Mouse (Mus musculus) layer of hippocampus, adult 6 months (tissue): ENCODE measurements around the gene Krtap4-13. TPM values are rescaled to one million over a fixed set of nuclear protein-coding genes. Genes with fewer than 3 reads are reported as not detected.

ENCODE experiments used
- long read RNA-seq, 2 experiments: library from polyadenylated mRNA; unstranded; transcript quantifications; one replicate each; pipeline ENCODE4 v2.0.0; 2019 to 2020
- polyA plus RNA-seq: library from polyadenylated mRNA; unstranded; fragments of <200 nt; fragmentation: Nextera tagmentation; gene quantifications from 2 replicates; pipeline ENCODE4 v1.2.3, GENCODE M21; 2021

Gene Krtap4-13
- not detected in 2 replicates for polyA plus RNA-seq
- long read RNA-seq, experiment 1: 0 reads
- long read RNA-seq, experiment 2: 0 reads

DNA sequence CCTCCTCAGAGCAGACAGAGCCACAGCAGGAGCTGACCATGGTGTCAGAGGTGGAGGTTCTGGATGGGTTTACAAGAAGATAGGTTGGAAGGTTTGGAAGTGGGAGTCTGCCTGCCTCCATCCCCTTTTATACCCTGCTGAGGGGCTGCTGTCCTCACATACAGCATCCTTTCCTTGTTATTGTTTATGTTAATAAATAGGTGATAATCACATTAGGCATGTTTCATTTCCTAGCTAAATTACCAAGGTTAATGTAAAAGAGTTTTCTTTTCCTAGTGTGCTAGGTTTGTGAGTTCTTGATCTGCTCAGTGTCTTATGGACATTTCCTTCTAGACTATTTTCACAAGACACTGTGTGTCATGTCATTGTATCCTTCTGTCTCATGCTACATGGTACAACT is at the start of gene Krtap4-13:
TSS of gene Krtap4-13 (minus strand) at position 101 of the 400 bp plus-strand sequence.

DNA sequence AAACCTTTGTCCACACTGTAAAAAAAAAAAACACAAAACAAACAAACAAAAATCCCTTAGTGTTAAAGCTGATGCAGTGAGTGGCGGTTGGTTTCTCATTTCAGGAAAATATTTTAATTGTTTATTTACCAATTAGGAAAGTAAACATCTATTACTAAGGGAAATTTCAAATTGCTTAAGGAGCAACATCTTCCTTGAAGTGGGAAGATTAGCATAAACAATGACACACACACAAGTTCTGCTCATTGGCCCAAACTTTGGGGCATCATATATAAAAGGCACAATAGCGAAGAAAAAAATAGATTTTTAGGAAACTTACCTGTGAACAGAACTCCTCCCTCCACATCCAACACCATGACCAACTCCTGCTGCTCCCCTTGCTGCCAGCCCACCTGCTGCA is 47.9 kb upstream of the Krtap4-13 start, which contains the start of gene Gm11568:
TSS of gene Gm11568 (plus strand) at position 301 of the 400 bp plus-strand sequence.

DNA sequence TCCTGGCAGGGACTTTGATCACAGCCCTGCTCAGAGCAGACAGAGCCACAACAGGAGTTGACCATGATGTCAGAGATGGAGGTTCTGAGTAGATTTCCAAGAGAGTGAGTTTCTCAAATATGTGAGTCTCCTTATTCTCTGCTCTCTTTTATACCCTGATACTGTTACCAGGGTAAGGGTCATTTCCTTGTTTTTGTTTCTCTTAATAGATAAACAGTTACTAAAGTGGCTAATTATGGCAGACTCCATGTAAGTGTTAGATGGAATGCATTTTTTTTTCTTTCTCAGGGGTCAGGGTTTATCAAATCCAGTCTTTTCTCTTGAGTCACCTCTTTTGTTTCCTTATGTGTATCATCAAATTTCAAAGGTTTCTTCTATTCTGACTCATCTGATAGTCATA is 41.8 kb upstream of the Krtap4-13 start, which contains the start of gene Krtap4-16:
TSS of gene Krtap4-16 (minus strand) at position 101 of the 400 bp plus-strand sequence.

DNA sequence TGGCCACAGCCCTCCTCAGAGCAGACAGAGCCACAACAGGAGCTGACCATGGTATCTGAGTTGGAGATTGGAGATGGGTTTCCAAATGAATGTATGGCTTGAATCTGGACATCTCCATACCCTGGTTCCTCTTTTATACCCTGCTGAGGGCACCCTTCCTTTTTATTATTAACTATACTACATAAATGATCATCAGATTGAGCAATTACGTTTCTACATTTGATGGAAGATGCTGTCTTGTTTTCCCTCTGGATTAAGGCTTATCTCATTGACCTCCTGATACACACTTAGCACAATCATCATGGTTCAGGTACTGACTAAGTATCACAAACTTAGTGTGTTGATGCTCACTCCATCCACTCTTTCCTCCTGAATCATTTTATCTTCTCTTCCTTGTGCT is 28.3 kb upstream of the Krtap4-13 start, which contains the start of gene 2300003K06Rik:
TSS of gene 2300003K06Rik (minus strand) at position 101 of the 400 bp plus-strand sequence.

DNA sequence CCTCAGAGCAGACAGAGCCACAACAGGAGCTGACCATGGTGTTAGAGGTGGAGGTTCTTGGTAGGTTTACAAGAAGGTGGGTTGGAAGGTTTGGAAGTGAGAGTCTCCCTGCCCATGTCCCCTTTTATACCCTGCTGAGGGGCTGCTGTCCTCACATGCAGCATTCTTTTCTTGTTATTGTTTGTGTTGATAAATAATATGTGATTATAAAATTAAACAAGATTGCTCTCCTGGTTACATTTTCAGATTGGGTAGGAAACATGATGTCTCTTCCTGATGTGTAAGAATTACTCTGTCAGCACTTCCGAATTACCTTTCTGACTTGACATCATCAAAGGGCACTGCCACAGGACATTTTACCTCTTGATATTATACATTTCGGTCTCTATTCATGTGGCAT is 5.9 kb upstream of the Krtap4-13 start, which contains the start of gene Gm11564:
TSS of gene Gm11564 (minus strand) at position 101 of the 400 bp plus-strand sequence.

DNA sequence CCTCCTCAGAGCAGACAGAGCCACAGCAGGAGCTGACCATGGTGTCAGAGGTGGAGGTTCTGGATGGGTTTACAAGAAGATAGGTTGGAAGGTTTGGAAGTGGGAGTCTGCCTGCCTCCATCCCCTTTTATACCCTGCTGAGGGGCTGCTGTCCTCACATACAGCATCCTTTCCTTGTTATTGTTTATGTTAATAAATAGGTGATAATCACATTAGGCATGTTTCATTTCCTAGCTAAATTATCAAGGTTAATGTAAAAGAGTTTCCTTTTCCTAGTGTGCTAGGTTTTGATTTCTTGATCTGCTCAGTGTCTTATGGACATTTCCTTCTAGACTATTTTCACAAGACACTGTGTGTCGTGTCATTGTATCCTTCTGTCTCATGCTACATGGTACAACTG is 5.3 kb downstream of the Krtap4-13 start, which contains the start of gene Gm11554:
TSS of gene Gm11554 (minus strand) at position 101 of the 400 bp plus-strand sequence.

DNA sequence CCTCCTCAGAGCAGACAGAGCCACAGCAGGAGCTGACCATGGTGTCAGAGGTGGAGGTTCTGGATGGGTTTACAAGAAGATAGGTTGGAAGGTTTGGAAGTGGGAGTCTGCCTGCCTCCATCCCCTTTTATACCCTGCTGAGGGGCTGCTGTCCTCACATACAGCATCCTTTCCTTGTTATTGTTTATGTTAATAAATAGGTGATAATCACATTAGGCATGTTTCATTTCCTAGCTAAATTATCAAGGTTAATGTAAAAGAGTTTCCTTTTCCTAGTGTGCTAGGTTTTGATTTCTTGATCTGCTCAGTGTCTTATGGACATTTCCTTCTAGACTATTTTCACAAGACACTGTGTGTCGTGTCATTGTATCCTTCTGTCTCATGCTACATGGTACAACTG is 10.9 kb downstream of the Krtap4-13 start, which contains the start of gene Gm11569:
TSS of gene Gm11569 (minus strand) at position 101 of the 400 bp plus-strand sequence.

DNA sequence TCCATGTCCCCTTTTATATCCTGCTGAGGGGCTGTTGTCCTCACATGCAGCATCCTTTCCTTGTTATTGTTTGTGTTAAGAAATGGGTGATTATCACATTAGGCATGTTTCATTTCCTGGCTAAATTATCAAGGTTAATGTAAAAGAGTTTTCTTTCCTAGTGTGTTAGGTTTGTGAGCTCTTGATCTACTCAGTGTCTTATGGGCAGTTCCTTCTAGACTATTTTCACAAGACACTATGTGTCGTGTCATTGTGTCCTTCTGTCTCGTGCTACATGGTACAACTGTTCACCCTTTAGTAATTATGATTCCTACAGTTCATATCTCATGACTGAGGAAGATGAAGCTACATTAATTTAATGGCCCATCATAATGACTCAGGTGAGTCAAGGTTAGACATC is 16.3 kb downstream of the Krtap4-13 start, which contains the start of gene Gm11596:
TSS of gene Gm11596 (minus strand) at position 101 of the 400 bp plus-strand sequence.

DNA sequence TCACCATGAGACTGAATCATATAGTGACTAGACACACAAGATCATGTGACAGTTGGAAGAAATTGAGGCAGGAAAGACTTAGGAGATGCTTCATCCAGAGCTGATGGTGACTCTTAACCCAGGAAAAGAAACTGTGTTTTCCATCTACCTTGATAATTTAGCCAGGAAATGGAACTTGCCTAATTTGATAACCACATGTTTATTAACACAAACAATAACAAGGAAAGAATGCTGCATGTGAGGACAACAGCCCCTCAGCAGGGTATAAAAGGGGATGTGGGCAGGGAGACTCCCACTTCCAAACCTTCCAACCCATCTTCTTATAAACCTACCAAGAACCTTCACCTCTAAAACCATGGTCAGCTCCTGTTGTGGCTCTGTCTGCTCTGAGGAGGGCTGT is 24.8 kb downstream of the Krtap4-13 start, which contains the start of gene Krtap4-9:
TSS of gene Krtap4-9 (plus strand) at position 301 of the 400 bp plus-strand sequence.

DNA sequence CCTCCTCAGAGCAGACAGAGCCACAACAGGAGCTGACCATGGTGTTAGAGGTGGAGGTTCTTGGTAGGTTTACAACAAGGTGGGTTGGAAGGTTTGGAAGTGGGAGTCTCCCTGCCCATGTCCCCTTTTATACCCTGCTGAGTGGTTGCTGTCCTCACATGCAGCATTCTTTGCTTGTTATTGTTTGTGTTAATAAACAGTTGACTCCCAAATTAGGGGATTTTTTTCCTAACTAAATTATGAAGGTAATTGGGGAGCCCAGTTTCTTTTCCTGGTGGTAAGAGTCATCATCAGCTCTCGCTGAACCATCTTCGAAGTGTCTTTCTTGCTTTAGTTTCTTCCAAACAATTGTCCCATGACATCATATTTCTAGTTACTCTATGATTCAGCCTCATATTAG is 29.1 kb downstream of the Krtap4-13 start, which contains the start of gene Krtap4-8:
TSS of gene Krtap4-8 (minus strand) at position 101 of the 400 bp plus-strand sequence.

DNA sequence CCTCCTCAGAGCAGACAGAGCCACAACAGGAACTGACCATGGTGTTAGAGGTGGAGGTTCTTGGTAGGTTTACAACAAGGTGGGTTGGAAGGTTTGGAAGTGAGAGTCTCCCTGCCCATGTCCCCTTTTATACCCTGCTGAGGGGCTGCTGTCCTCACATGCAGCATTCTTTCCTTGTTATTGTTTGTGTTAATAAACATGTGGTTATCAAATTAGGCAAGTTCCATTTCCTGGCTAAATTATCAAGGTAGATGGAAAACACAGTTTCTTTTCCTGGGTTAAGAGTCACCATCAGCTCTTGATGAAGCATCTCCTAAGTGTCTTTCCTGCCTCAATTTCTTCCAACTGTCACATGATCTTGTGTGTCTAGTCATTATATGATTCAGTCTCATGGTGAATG is 36.9 kb downstream of the Krtap4-13 start, which contains the start of gene Gm11595:
TSS of gene Gm11595 (minus strand) at position 101 of the 400 bp plus-strand sequence.

Other genes with a start within 250 kb of the Krtap4-13 start
- gene Krtap3-1, start 243.3 kb downstream of the Krtap4-13 start, polyA plus RNA-seq: not detected in 2 replicates
- gene Krtap1-5, start 228.9 kb downstream of the Krtap4-13 start, polyA plus RNA-seq: not detected in 2 replicates
- gene Krtap1-4, start 226.2 kb downstream of the Krtap4-13 start, polyA plus RNA-seq: not detected in 2 replicates
- gene Krtap1-3, start 218.6 kb downstream of the Krtap4-13 start, polyA plus RNA-seq: not detected in 2 replicates
- not detected in 2 replicates for gene Krtap9-3, start 211.8 kb downstream of the Krtap4-13 start, polyA plus RNA-seq
- gene Gm11938, start 206.6 kb downstream of the Krtap4-13 start, polyA plus RNA-seq: not detected in 2 replicates
- not detected in 2 replicates for gene Gm11937, start 199.7 kb downstream of the Krtap4-13 start, polyA plus RNA-seq
- not detected in 2 replicates for gene Krtap2-4, start 195.0 kb downstream of the Krtap4-13 start, polyA plus RNA-seq
- not detected in 2 replicates for gene Gm11562, start 189.5 kb downstream of the Krtap4-13 start, polyA plus RNA-seq
- gene Krtap4-1, start 181.7 kb downstream of the Krtap4-13 start, polyA plus RNA-seq: not detected in 2 replicates
- gene Krtap4-2, start 174.8 kb downstream of the Krtap4-13 start, polyA plus RNA-seq: not detected in 2 replicates
- gene Krtap4-7, start 165.8 kb downstream of the Krtap4-13 start, polyA plus RNA-seq: not detected in 2 replicates
- not detected in 2 replicates for gene Gm11555, start 159.7 kb downstream of the Krtap4-13 start, polyA plus RNA-seq
- gene Gm11563, start 150.9 kb downstream of the Krtap4-13 start, polyA plus RNA-seq: not detected in 2 replicates
- not detected in 2 replicates for gene Krtap4-6, start 143.9 kb downstream of the Krtap4-13 start, polyA plus RNA-seq
- not detected in 2 replicates for gene Gm14190, start 119.2 kb downstream of the Krtap4-13 start, polyA plus RNA-seq
- gene Gm14180, start 75.6 kb downstream of the Krtap4-13 start, polyA plus RNA-seq: not detected in 2 replicates
- not detected in 2 replicates for gene Gm11595, start 37.0 kb downstream of the Krtap4-13 start, polyA plus RNA-seq
- gene Krtap4-8, start 29.2 kb downstream of the Krtap4-13 start, polyA plus RNA-seq: not detected in 2 replicates
- not detected in 2 replicates for gene Krtap4-9, start 24.7 kb downstream of the Krtap4-13 start, polyA plus RNA-seq
- not detected in 2 replicates for gene Gm11596, start 16.4 kb downstream of the Krtap4-13 start, polyA plus RNA-seq
- gene Gm11569, start 11.0 kb downstream of the Krtap4-13 start, polyA plus RNA-seq: not detected in 2 replicates
- not detected in 2 replicates for gene Gm11554, start 5.4 kb downstream of the Krtap4-13 start, polyA plus RNA-seq
- gene Gm11564, start 5.8 kb upstream of the Krtap4-13 start, polyA plus RNA-seq: not detected in 2 replicates
- gene 2300003K06Rik, start 28.2 kb upstream of the Krtap4-13 start, polyA plus RNA-seq: not detected in 2 replicates
- not detected in 2 replicates for gene Krtap4-16, start 41.7 kb upstream of the Krtap4-13 start, polyA plus RNA-seq
- not detected in 2 replicates for gene Gm11568, start 48.0 kb upstream of the Krtap4-13 start, polyA plus RNA-seq
- not detected in 2 replicates for gene Gm11559, start 54.6 kb upstream of the Krtap4-13 start, polyA plus RNA-seq
- not detected in 2 replicates for gene Krtap9-1, start 63.5 kb upstream of the Krtap4-13 start, polyA plus RNA-seq
- gene Gm11567, start 69.3 kb upstream of the Krtap4-13 start, polyA plus RNA-seq: not detected in 2 replicates
- not detected in 2 replicates for gene Krtap31-1, start 98.0 kb upstream of the Krtap4-13 start, polyA plus RNA-seq
- not detected in 2 replicates for gene Gm11565, start 104.9 kb upstream of the Krtap4-13 start, polyA plus RNA-seq
- gene Krtap31-2, start 126.4 kb upstream of the Krtap4-13 start, polyA plus RNA-seq: not detected in 2 replicates
- gene Krtap9-5, start 138.6 kb upstream of the Krtap4-13 start, polyA plus RNA-seq: not detected in 2 replicates
- not detected in 2 replicates for gene Krtap29-1, start 169.2 kb upstream of the Krtap4-13 start, polyA plus RNA-seq
- not detected in 2 replicates for gene Krtap16-1, start 176.7 kb upstream of the Krtap4-13 start, polyA plus RNA-seq
- gene Krtap17-1, start 184.1 kb upstream of the Krtap4-13 start, polyA plus RNA-seq: not detected in 2 replicates
- not detected in 2 replicates for gene Krt33a, start 206.3 kb upstream of the Krtap4-13 start, polyA plus RNA-seq
- gene Krt33b, start 220.0 kb upstream of the Krtap4-13 start, polyA plus RNA-seq: not detected in 2 replicates
- not detected in 2 replicates for gene Krt34, start 231.7 kb upstream of the Krtap4-13 start, polyA plus RNA-seq
- not detected in 2 replicates for gene Krt31, start 240.7 kb upstream of the Krtap4-13 start, polyA plus RNA-seq